Mouse (Mus musculus): ENCODE data around the gene Tenm2.
A peak's percentile ranks its signal among the peaks of the same experiment; 100 is the strongest.

The Tenm2 gene

GRCm38 (mm10) chr11:36557316-36557715 is 678.4 kb downstream of the Tenm2 start:
- no peak for DNase-seq

- no peak for DNase-seq
Measured at GRCm38 (mm10) chr11:36553286-36553685, 682.5 kb downstream of the Tenm2 start.

GRCm38 (mm10) chr11:36550649-36551048 is 685.1 kb downstream of the Tenm2 start:
- DNase-seq, result no peak

GRCm38 (mm10) chr11:36549398-36550139 is 686.2 kb downstream of the Tenm2 start:
- no peak for DNase-seq

- no peak for DNase-seq
Measured at GRCm38 (mm10) chr11:36548139-36548538, 687.6 kb downstream of the Tenm2 start.

GRCm38 (mm10) chr11:36538144-36538543 is 697.6 kb downstream of the Tenm2 start:
- no peak for DNase-seq

GRCm38 (mm10) chr11:36537573-36538133 is 698.1 kb downstream of the Tenm2 start:
- no peak for DNase-seq

GRCm38 (mm10) chr11:36535591-36535990 is 700.2 kb downstream of the Tenm2 start:
- DNase-seq, result peak; percentile 39

GRCm38 (mm10) chr11:36531614-36532013 is 704.1 kb downstream of the Tenm2 start:
- no peak for DNase-seq

GRCm38 (mm10) chr11:36527509-36527908 is 708.3 kb downstream of the Tenm2 start:
- DNase-seq, result no peak

GRCm38 (mm10) chr11:36526381-36526780 is 709.4 kb downstream of the Tenm2 start:
- DNase-seq, result peak; percentile 84

GRCm38 (mm10) chr11:36512468-36512867 is 723.3 kb downstream of the Tenm2 start:
- DNase-seq, result no peak

GRCm38 (mm10) chr11:36508312-36508711 is 727.5 kb downstream of the Tenm2 start:
- no peak for DNase-seq

GRCm38 (mm10) chr11:36494898-36495548 is 740.7 kb downstream of the Tenm2 start:
- DNase-seq, result no peak

GRCm38 (mm10) chr11:36492274-36492673 is 743.5 kb downstream of the Tenm2 start:
- DNase-seq, result no peak

GRCm38 (mm10) chr11:36490085-36490484 is 745.7 kb downstream of the Tenm2 start:
- DNase-seq, result peak; percentile 33

- no peak for DNase-seq
Measured at GRCm38 (mm10) chr11:36488666-36489065, 747.1 kb downstream of the Tenm2 start.

- DNase-seq, result no peak
Measured at GRCm38 (mm10) chr11:36486092-36486491, 749.7 kb downstream of the Tenm2 start.

GRCm38 (mm10) chr11:36484466-36485069 is 751.2 kb downstream of the Tenm2 start:
- DNase-seq, result no peak

- no peak for DNase-seq
Measured at GRCm38 (mm10) chr11:36482136-36482535, 753.6 kb downstream of the Tenm2 start.

- DNase-seq, result no peak
Measured at GRCm38 (mm10) chr11:36481524-36481923, 754.2 kb downstream of the Tenm2 start.

- DNase-seq, result no peak
Measured at GRCm38 (mm10) chr11:36481086-36481485, 754.7 kb downstream of the Tenm2 start.

GRCm38 (mm10) chr11:36469811-36470551 is 765.8 kb downstream of the Tenm2 start:
- DNase-seq, result no peak

Data from lung, postnatal 10 days (tissue).